Mouse (Mus musculus): ENCODE measurements around the gene Txnl4b. TPM values are rescaled to one million over a fixed set of nuclear protein-coding genes. Genes with fewer than 3 reads are reported as not detected.

Gene Txnl4b
- polyA plus RNA-seq (2016; fragmentation: Nextera tagmentation; extraction: Ambion mirVana): 29.0 and 30.5 TPM in 2 replicates

- Histone ChIP-seq H3K27me3 (ENCODE audit: insufficient read depth, poor library complexity, severe bottlenecking) (no peaks in the 10 kb centered on the region), H3K36me3 (peaks cover 43% of the 10 kb centered on the region), H3K27ac (peak within 1 kb of the TSS; percentile 93), H3K4me3 (peak within 1 kb of the TSS; percentile 93), H3K9me3 (no peaks in the 10 kb centered on the region), H3K4me1 (replicated peaks) (peaks cover 24% of the 10 kb centered on the region)
- under 1% methylated on average over 52 of the region's 52 CpGs for WGBS
- peak; percentile 97 for DNase-seq (ENCODE audit: low spot score)
These were observed at the start of gene Txnl4b, which contains the start of gene Dhx38 for GRCm38 (mm10) chr8:109565498-109566333. Gene Txnl4b, plus strand, starts transcription at chr8:109565892. Gene Dhx38, minus strand, starts transcription at chr8:109565861.

GRCm38 (mm10) chr8:109524008-109524407 is 41.7 kb upstream of the Txnl4b start:
- peaks cover 7% of the 10 kb centered on the region for H3K4me1 ChIP-seq (replicated peaks)
- no peak overlapping the region for H3K4me3 ChIP-seq
- WGBS: 87% methylated on average over 2 of the region's 2 CpGs
- DNase-seq (ENCODE audit: low spot score): no peak
- H3K27ac ChIP-seq: no peak overlapping the region
- H3K27me3 ChIP-seq (ENCODE audit: insufficient read depth, poor library complexity, severe bottlenecking): no peaks in the 10 kb centered on the region
- H3K36me3 ChIP-seq: no peaks in the 10 kb centered on the region
- 0 out of 2 replicates have a peak, but pooled peaks cover 5% of the 10 kb centered on the region for H3K9me3 ChIP-seq

GRCm38 (mm10) chr8:109535140-109535990 is 30.3 kb upstream of the Txnl4b start:
- DNase-seq (ENCODE audit: low spot score): peak; percentile 49
- H3K27ac ChIP-seq: no peak overlapping the region
- 89% methylated on average over 19 of the region's 19 CpGs for WGBS
- H3K36me3 ChIP-seq: no peaks in the 10 kb centered on the region
- H3K4me1 ChIP-seq (replicated peaks): peaks cover 8% of the 10 kb centered on the region
- no peaks in the 10 kb centered on the region for H3K27me3 ChIP-seq (ENCODE audit: insufficient read depth, poor library complexity, severe bottlenecking)
- no peaks in the 10 kb centered on the region for H3K9me3 ChIP-seq
- H3K4me3 ChIP-seq: no peak overlapping the region

- WGBS: 6% methylated on average over 5 of the region's 5 CpGs
- Histone ChIP-seq H3K27me3 (ENCODE audit: insufficient read depth, poor library complexity, severe bottlenecking) (no peaks in the 10 kb centered on the region), H3K36me3 (no peaks in the 10 kb centered on the region), H3K4me3 (0 out of 2 replicates have a peak overlapping the region, but pooled peaks have one; percentile 21), H3K4me1 (replicated peaks) (peaks cover 8% of the 10 kb centered on the region), H3K9me3 (no peaks in the 10 kb centered on the region), H3K27ac (0 out of 2 replicates have a peak overlapping the region, but pooled peaks have one; percentile 56)
- peak; percentile 84 for DNase-seq (ENCODE audit: low spot score)
These were observed 29.0 kb upstream of the Txnl4b start for GRCm38 (mm10) chr8:109536703-109537102.

DNA sequence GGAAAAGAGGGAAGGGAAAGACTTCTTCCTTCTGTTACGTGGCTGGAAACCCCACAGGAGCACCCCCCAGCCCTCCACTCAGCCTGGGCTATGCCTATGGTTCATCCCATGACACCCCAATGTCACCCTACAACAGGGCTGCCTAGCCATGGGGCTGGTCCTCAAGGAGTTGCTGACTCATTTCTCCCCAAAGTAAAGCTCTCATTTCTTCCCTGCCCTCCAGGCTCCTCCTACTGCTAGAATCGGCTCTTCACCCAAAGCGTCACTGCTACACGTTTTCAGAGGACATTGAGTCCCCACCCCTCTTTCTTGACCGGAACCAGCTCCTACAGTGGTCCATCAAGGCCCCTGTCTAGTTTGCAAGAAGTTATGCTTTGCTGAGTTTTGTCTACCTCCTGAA is 23.5 kb upstream of the Txnl4b start:
- WGBS: 77% methylated on average over 5 of the region's 5 CpGs
- Histone ChIP-seq H3K9me3 (peaks cover 3% of the 10 kb centered on the region; the same call in 1 of the 2 replicates), H3K27me3 (ENCODE audit: insufficient read depth, poor library complexity, severe bottlenecking) (no peaks in the 10 kb centered on the region), H3K36me3 (peaks cover 18% of the 10 kb centered on the region), H3K4me1 (replicated peaks) (0 out of 2 replicates have a peak, but pooled peaks cover 3% of the 10 kb centered on the region), H3K27ac (no peak overlapping the region), H3K4me3 (no peak overlapping the region)
- DNase-seq (ENCODE audit: low spot score): no peak

- WGBS: 84% methylated on average over 8 of the region's 8 CpGs
- peaks cover 3% of the 10 kb centered on the region; the same call in 1 of the 2 replicates for H3K9me3 ChIP-seq
- DNase-seq (ENCODE audit: low spot score): no peak
- no peaks in the 10 kb centered on the region for H3K27me3 ChIP-seq (ENCODE audit: insufficient read depth, poor library complexity, severe bottlenecking)
- 0 out of 2 replicates have a peak, but pooled peaks cover 3% of the 10 kb centered on the region for H3K4me1 ChIP-seq (replicated peaks)
- no peak overlapping the region for H3K4me3 ChIP-seq
- peaks cover 26% of the 10 kb centered on the region for H3K36me3 ChIP-seq
- no peak overlapping the region for H3K27ac ChIP-seq
These were observed 22.8 kb upstream of the Txnl4b start for GRCm38 (mm10) chr8:109542748-109543519.

GRCm38 (mm10) chr8:109544049-109544448 is 21.6 kb upstream of the Txnl4b start:
- H3K27me3 ChIP-seq (ENCODE audit: insufficient read depth, poor library complexity, severe bottlenecking): no peaks in the 10 kb centered on the region
- H3K9me3 ChIP-seq: peaks cover 3% of the 10 kb centered on the region; the same call in 1 of the 2 replicates
- WGBS: 56% methylated on average over 3 of the region's 3 CpGs
- no peak overlapping the region for H3K4me3 ChIP-seq
- peaks cover 37% of the 10 kb centered on the region for H3K36me3 ChIP-seq
- DNase-seq (ENCODE audit: low spot score): no peak
- no peak overlapping the region for H3K27ac ChIP-seq
- H3K4me1 ChIP-seq (replicated peaks): 0 out of 2 replicates have a peak, but pooled peaks cover 3% of the 10 kb centered on the region

GRCm38 (mm10) chr8:109551663-109552062 is 14.0 kb upstream of the Txnl4b start:
- Histone ChIP-seq H3K4me1 (replicated peaks) (no peaks in the 10 kb centered on the region), H3K9me3 (no peaks in the 10 kb centered on the region), H3K36me3 (peaks cover 100% of the 10 kb centered on the region), H3K27ac (no peak overlapping the region), H3K27me3 (ENCODE audit: insufficient read depth, poor library complexity, severe bottlenecking) (no peaks in the 10 kb centered on the region), H3K4me3 (no peak overlapping the region)
- WGBS: 43% methylated on average over 3 of the region's 3 CpGs
- DNase-seq (ENCODE audit: low spot score): peak; percentile 31

GRCm38 (mm10) chr8:109563881-109564280 is 1.8 kb upstream of the Txnl4b start:
- Histone ChIP-seq H3K27me3 (ENCODE audit: insufficient read depth, poor library complexity, severe bottlenecking) (no peaks in the 10 kb centered on the region), H3K36me3 (peaks cover 44% of the 10 kb centered on the region), H3K9me3 (no peaks in the 10 kb centered on the region), H3K4me1 (replicated peaks) (peaks cover 24% of the 10 kb centered on the region), H3K4me3 (peak overlapping the region; percentile 93; the same call in 1 of the 2 replicates), H3K27ac (no peak overlapping the region)
- WGBS: 80% methylated on average over 2 of the region's 2 CpGs
- no peak for DNase-seq (ENCODE audit: low spot score)

- H3K27ac ChIP-seq: peak overlapping the region; percentile 93
- peak overlapping the region; percentile 93 for H3K4me3 ChIP-seq
- peaks cover 44% of the 10 kb centered on the region for H3K36me3 ChIP-seq
- no peak for DNase-seq (ENCODE audit: low spot score)
- no peaks in the 10 kb centered on the region for H3K9me3 ChIP-seq
- 6% methylated on average over 10 of the region's 10 CpGs for WGBS
- H3K4me1 ChIP-seq (replicated peaks): peaks cover 24% of the 10 kb centered on the region
- H3K27me3 ChIP-seq (ENCODE audit: insufficient read depth, poor library complexity, severe bottlenecking): no peaks in the 10 kb centered on the region
These were observed 926 bp upstream of the Txnl4b start for GRCm38 (mm10) chr8:109564766-109565165.

- no peaks in the 10 kb centered on the region for H3K9me3 ChIP-seq
- WGBS: 89% methylated on average over 12 of the region's 12 CpGs
- H3K4me1 ChIP-seq (replicated peaks): peaks cover 12% of the 10 kb centered on the region
- H3K27me3 ChIP-seq (ENCODE audit: insufficient read depth, poor library complexity, severe bottlenecking): no peaks in the 10 kb centered on the region
- peaks cover 53% of the 10 kb centered on the region for H3K36me3 ChIP-seq
- no peak for DNase-seq (ENCODE audit: low spot score)
- H3K4me3 ChIP-seq: no peak overlapping the region
- H3K27ac ChIP-seq: no peak overlapping the region
These were observed 5.4 kb downstream of the Txnl4b start for GRCm38 (mm10) chr8:109571139-109571538.

GRCm38 (mm10) chr8:109576311-109576710 is 10.6 kb downstream of the Txnl4b start:
- H3K36me3 ChIP-seq: peaks cover 28% of the 10 kb centered on the region
- no peak for DNase-seq (ENCODE audit: low spot score)
- no peak overlapping the region for H3K27ac ChIP-seq
- H3K9me3 ChIP-seq: no peaks in the 10 kb centered on the region
- no peaks in the 10 kb centered on the region for H3K27me3 ChIP-seq (ENCODE audit: insufficient read depth, poor library complexity, severe bottlenecking)
- WGBS: 77% methylated on average over 4 of the region's 4 CpGs
- no peaks in the 10 kb centered on the region for H3K4me1 ChIP-seq (replicated peaks)
- H3K4me3 ChIP-seq: no peak overlapping the region
